Mouse (Mus musculus) frontal cortex, postnatal 14 days (tissue): Measurements from ENCODE around the gene Mcrip2.

ENCODE experiments used
- DNase-seq, 2 experiments: peaks; one replicate each; pipeline ENCODE4 v3.0.0; 2022; ENCODE audit warnings: low spot score in 2 of 2

Gene Mcrip2

GRCm38 (mm10) chr17:25817662-25818061, 50.9 kb downstream of the Mcrip2 start:
- no peak for DNase-seq
